Mouse (Mus musculus): ENCODE measurements around the gene Cep295.
"Not testable (repeated sequence)": the region's sequence is repeated elsewhere in the genome, so short reads cannot be mapped to it uniquely, and the experiment has no call there.

Gene Cep295

GRCm38 (mm10) chr9:15307257-15307656 is 50.3 kb downstream of the Cep295 start:
- DNase-seq (ENCODE audit: extremely low spot score, low read depth, low spot score): no peak

GRCm38 (mm10) chr9:15306398-15307119 is 51.0 kb downstream of the Cep295 start, which contains the start of gene 4931406C07Rik:
4931406C07Rik (minus strand) TSS chr9:15306448.
- DNase-seq (ENCODE audit: extremely low spot score, low read depth, low spot score): no peak

- peak; percentile 75 for DNase-seq (ENCODE audit: extremely low spot score, low read depth, low spot score)
Observed at GRCm38 (mm10) chr9:15305503-15306397, 51.8 kb downstream of the Cep295 start, which contains the start of gene Taf1d. Taf1d (plus strand) TSS chr9:15306214.

- DNase-seq (ENCODE audit: extremely low spot score, low read depth, low spot score): no peak
Observed at GRCm38 (mm10) chr9:15302881-15303280, 54.7 kb downstream of the Cep295 start.

GRCm38 (mm10) chr9:15302006-15302405 is 55.6 kb downstream of the Cep295 start:
- DNase-seq (ENCODE audit: extremely low spot score, low read depth, low spot score): not testable (repeated sequence)

- DNase-seq (ENCODE audit: extremely low spot score, low read depth, low spot score): no peak
Observed at GRCm38 (mm10) chr9:15301399-15301798, 56.2 kb downstream of the Cep295 start.

- DNase-seq (ENCODE audit: extremely low spot score, low read depth, low spot score): no peak
Observed at GRCm38 (mm10) chr9:15300056-15300455, 57.5 kb downstream of the Cep295 start.

GRCm38 (mm10) chr9:15298451-15298850 is 59.1 kb downstream of the Cep295 start:
- no peak for DNase-seq (ENCODE audit: extremely low spot score, low read depth, low spot score)

- DNase-seq (ENCODE audit: extremely low spot score, low read depth, low spot score): no peak
Observed at GRCm38 (mm10) chr9:15297112-15297511, 60.5 kb downstream of the Cep295 start.

GRCm38 (mm10) chr9:15289251-15289650 is 68.3 kb downstream of the Cep295 start:
- DNase-seq (ENCODE audit: extremely low spot score, low read depth, low spot score): no peak

- DNase-seq (ENCODE audit: extremely low spot score, low read depth, low spot score): no peak
Observed at GRCm38 (mm10) chr9:15288402-15288801, 69.2 kb downstream of the Cep295 start.

GRCm38 (mm10) chr9:15287846-15288245 is 69.7 kb downstream of the Cep295 start:
- no peak for DNase-seq (ENCODE audit: extremely low spot score, low read depth, low spot score)

- no peak for DNase-seq (ENCODE audit: extremely low spot score, low read depth, low spot score)
Observed at GRCm38 (mm10) chr9:15285443-15285842, 72.1 kb downstream of the Cep295 start.

GRCm38 (mm10) chr9:15280491-15280879 is 77.1 kb downstream of the Cep295 start:
- DNase-seq (ENCODE audit: extremely low spot score, low read depth, low spot score): no peak

- peak; percentile 81 for DNase-seq (ENCODE audit: extremely low spot score, low read depth, low spot score)
Observed at GRCm38 (mm10) chr9:15279649-15280490, 77.7 kb downstream of the Cep295 start, which contains the start of gene Med17. Med17 (minus strand) TSS chr9:15279931.

GRCm38 (mm10) chr9:15279139-15279648 is 78.4 kb downstream of the Cep295 start:
- DNase-seq (ENCODE audit: extremely low spot score, low read depth, low spot score): no peak

- DNase-seq (ENCODE audit: extremely low spot score, low read depth, low spot score): no peak
Observed at GRCm38 (mm10) chr9:15278343-15278742, 79.2 kb downstream of the Cep295 start.

- no peak for DNase-seq (ENCODE audit: extremely low spot score, low read depth, low spot score)
Observed at GRCm38 (mm10) chr9:15276855-15277254, 80.7 kb downstream of the Cep295 start.

GRCm38 (mm10) chr9:15273981-15274380 is 83.6 kb downstream of the Cep295 start:
- DNase-seq (ENCODE audit: extremely low spot score, low read depth, low spot score): no peak
